Mouse (Mus musculus): ENCODE data around the gene Slc4a10. TPM values are rescaled to one million over a fixed set of nuclear protein-coding genes. Genes with fewer than 3 reads are reported as not detected.
"Not testable (repeated sequence)": the region's sequence is repeated elsewhere in the genome, so short reads cannot be mapped to it uniquely, and the experiment has no call there.

The Slc4a10 gene
- total RNA-seq (2022) = 1 to 10 TPM in 2 of 4 experiments, under 1 TPM in 2; 0.22 to 1.2 (median 0.83) TPM

- DNase-seq (ENCODE audit: low spot score in 2 of 2) = no peak
These were observed at the start of gene Slc4a10 for GRCm38 (mm10) chr2:62046421-62046845. Slc4a10 (plus strand) TSS chr2:62046462.

- DNase-seq (ENCODE audit: low spot score in 2 of 2) = not testable (repeated sequence)
These were observed 45.0 kb upstream of the Slc4a10 start for GRCm38 (mm10) chr2:62001251-62001650.

- no peak for DNase-seq (ENCODE audit: low spot score in 2 of 2)
These were observed 28.1 kb upstream of the Slc4a10 start for GRCm38 (mm10) chr2:62018209-62018608.

- DNase-seq (ENCODE audit: low spot score in 2 of 2) = no peak
These were observed 720 bp downstream of the Slc4a10 start for GRCm38 (mm10) chr2:62046861-62047503.

GRCm38 (mm10) chr2:62047504-62048005 is 1.3 kb downstream of the Slc4a10 start:
- DNase-seq (ENCODE audit: low spot score in 2 of 2) = no peak

- no peak for DNase-seq (ENCODE audit: low spot score in 2 of 2)
These were observed 1.9 kb downstream of the Slc4a10 start for GRCm38 (mm10) chr2:62048116-62048515.

- no peak for DNase-seq (ENCODE audit: low spot score in 2 of 2)
These were observed 30.2 kb downstream of the Slc4a10 start for GRCm38 (mm10) chr2:62076512-62076911.

GRCm38 (mm10) chr2:62087566-62087965 is 41.3 kb downstream of the Slc4a10 start:
- DNase-seq (ENCODE audit: low spot score in 2 of 2) = no peak

GRCm38 (mm10) chr2:62088715-62089114 is 42.5 kb downstream of the Slc4a10 start:
- DNase-seq (ENCODE audit: low spot score in 2 of 2) = no peak

GRCm38 (mm10) chr2:62089208-62089607 is 42.9 kb downstream of the Slc4a10 start:
- DNase-seq (ENCODE audit: low spot score in 2 of 2) = no peak

- no peak for DNase-seq (ENCODE audit: low spot score in 2 of 2)
These were observed 54.3 kb downstream of the Slc4a10 start for GRCm38 (mm10) chr2:62100526-62100925.

- DNase-seq (ENCODE audit: low spot score in 2 of 2) = no peak
These were observed 69.1 kb downstream of the Slc4a10 start for GRCm38 (mm10) chr2:62115346-62115745.

- no peak for DNase-seq (ENCODE audit: low spot score in 2 of 2)
These were observed 83.7 kb downstream of the Slc4a10 start for GRCm38 (mm10) chr2:62129975-62130374.

GRCm38 (mm10) chr2:62134911-62135310 is 88.6 kb downstream of the Slc4a10 start:
- no peak for DNase-seq (ENCODE audit: low spot score in 2 of 2)

- no peak for DNase-seq (ENCODE audit: low spot score in 2 of 2)
These were observed 101.4 kb downstream of the Slc4a10 start for GRCm38 (mm10) chr2:62147636-62148035.

GRCm38 (mm10) chr2:62149421-62149820 is 103.2 kb downstream of the Slc4a10 start:
- DNase-seq (ENCODE audit: low spot score in 2 of 2) = no peak

- no peak for DNase-seq (ENCODE audit: low spot score in 2 of 2)
These were observed 104.6 kb downstream of the Slc4a10 start for GRCm38 (mm10) chr2:62150830-62151229.

GRCm38 (mm10) chr2:62210109-62210508 is 163.8 kb downstream of the Slc4a10 start:
- DNase-seq (ENCODE audit: low spot score in 2 of 2) = no peak

GRCm38 (mm10) chr2:62211106-62211505 is 164.8 kb downstream of the Slc4a10 start:
- no peak for DNase-seq (ENCODE audit: low spot score in 2 of 2)

- DNase-seq (ENCODE audit: low spot score in 2 of 2) = no peak
These were observed 181.3 kb downstream of the Slc4a10 start for GRCm38 (mm10) chr2:62227563-62227962.

- DNase-seq (ENCODE audit: low spot score in 2 of 2) = no peak
These were observed 185.0 kb downstream of the Slc4a10 start for GRCm38 (mm10) chr2:62231271-62231670.

- no peak for DNase-seq (ENCODE audit: low spot score in 2 of 2)
These were observed 197.9 kb downstream of the Slc4a10 start for GRCm38 (mm10) chr2:62244167-62244566.

GRCm38 (mm10) chr2:62268467-62268866 is 222.2 kb downstream of the Slc4a10 start:
- DNase-seq (ENCODE audit: low spot score in 2 of 2) = no peak

Data from gastrocnemius, adult 8-10 months (tissue).